Mouse (Mus musculus) splenic B cell, adult 2 months (primary cell): ENCODE data around the gene Vps35l.

Source experiments
- DNase-seq: peaks from one replicate; pipeline ENCODE4 v3.0.0-alpha.2; 2011; ENCODE audit warnings: low read depth, low spot score
- H3K27me3 ChIP-seq: 2 replicates; pipeline ENCODE4 v1.6.1; 2012; ENCODE audit warnings: mild to moderate bottlenecking, low read length, moderate library complexity, mixed read lengths; ENCODE audit not compliant: control insufficient read depth, poor library complexity, insufficient read depth, severe bottlenecking
- H3K36me3 ChIP-seq: 2 replicates; pipeline ENCODE4 v1.6.1; 2012; ENCODE audit warnings: mild to moderate bottlenecking, low read length, moderate library complexity, mixed read lengths; ENCODE audit not compliant: control insufficient read depth, poor library complexity, insufficient read depth, severe bottlenecking

Gene Vps35l

GRCm38 (mm10) chr7:118755756-118756155 is 15.7 kb downstream of the Vps35l start:
- Histone ChIP-seq H3K27me3 (no peaks in the 10 kb centered on the region), H3K36me3 (peaks cover 7% of the 10 kb centered on the region; the same call in 1 of the 2 replicates)
- DNase-seq: no peak

- DNase-seq: no peak
- Histone ChIP-seq H3K36me3 (peaks cover 7% of the 10 kb centered on the region; the same call in 1 of the 2 replicates), H3K27me3 (no peaks in the 10 kb centered on the region)
Measured at GRCm38 (mm10) chr7:118756490-118757265, 16.7 kb downstream of the Vps35l start.

GRCm38 (mm10) chr7:118758369-118758768 is 18.3 kb downstream of the Vps35l start:
- Histone ChIP-seq H3K36me3 (peaks cover 7% of the 10 kb centered on the region; the same call in 1 of the 2 replicates), H3K27me3 (no peaks in the 10 kb centered on the region)
- DNase-seq: no peak

- no peak for DNase-seq
- Histone ChIP-seq H3K27me3 (no peaks in the 10 kb centered on the region), H3K36me3 (peaks cover 5% of the 10 kb centered on the region; the same call in 1 of the 2 replicates)
Measured at GRCm38 (mm10) chr7:118759372-118759771, 19.3 kb downstream of the Vps35l start.

- Histone ChIP-seq H3K36me3 (peaks cover 3% of the 10 kb centered on the region; the same call in 1 of the 2 replicates), H3K27me3 (no peaks in the 10 kb centered on the region)
- no peak for DNase-seq
Measured at GRCm38 (mm10) chr7:118763939-118764338, 23.9 kb downstream of the Vps35l start.

GRCm38 (mm10) chr7:118764725-118765124 is 24.7 kb downstream of the Vps35l start:
- no peak for DNase-seq
- peaks cover 3% of the 10 kb centered on the region; the same call in 1 of the 2 replicates for H3K36me3 ChIP-seq

GRCm38 (mm10) chr7:118765604-118766003 is 25.6 kb downstream of the Vps35l start:
- Histone ChIP-seq H3K36me3 (peaks cover 1% of the 10 kb centered on the region; the same call in 1 of the 2 replicates), H3K27me3 (no peaks in the 10 kb centered on the region)
- DNase-seq: no peak

More at GRCm38 (mm10) chr7:118764725-118765124, 24.7 kb downstream of the Vps35l start:
- H3K27me3 ChIP-seq: no peaks in the 10 kb centered on the region

- DNase-seq: peak; percentile 90
- H3K36me3 ChIP-seq: no peaks in the 10 kb centered on the region; the same call in 1 of the 2 replicates
- H3K27me3 ChIP-seq: no peaks in the 10 kb centered on the region
Measured at GRCm38 (mm10) chr7:118766119-118766833, 26.2 kb downstream of the Vps35l start.

GRCm38 (mm10) chr7:118766834-118767224 is 26.8 kb downstream of the Vps35l start:
- H3K36me3 ChIP-seq: no peaks in the 10 kb centered on the region; the same call in 1 of the 2 replicates
- H3K27me3 ChIP-seq: no peaks in the 10 kb centered on the region
- no peak for DNase-seq

- Histone ChIP-seq H3K27me3 (no peaks in the 10 kb centered on the region), H3K36me3 (no peaks in the 10 kb centered on the region; the same call in 1 of the 2 replicates)
- DNase-seq: no peak
Measured at GRCm38 (mm10) chr7:118769208-118769607, 29.2 kb downstream of the Vps35l start.

- no peaks in the 10 kb centered on the region; the same call in 1 of the 2 replicates for H3K36me3 ChIP-seq
- no peak for DNase-seq
- H3K27me3 ChIP-seq: no peaks in the 10 kb centered on the region
Measured at GRCm38 (mm10) chr7:118769655-118770054, 29.6 kb downstream of the Vps35l start.

GRCm38 (mm10) chr7:118773027-118773426 is 33.0 kb downstream of the Vps35l start:
- H3K27me3 ChIP-seq: no peaks in the 10 kb centered on the region

GRCm38 (mm10) chr7:118775991-118776390 is 36.0 kb downstream of the Vps35l start:
- no peak for DNase-seq
- H3K27me3 ChIP-seq: no peaks in the 10 kb centered on the region
- H3K36me3 ChIP-seq: no peaks in the 10 kb centered on the region; the same call in 1 of the 2 replicates

More at GRCm38 (mm10) chr7:118773027-118773426, 33.0 kb downstream of the Vps35l start:
- DNase-seq: no peak
- no peaks in the 10 kb centered on the region; the same call in 1 of the 2 replicates for H3K36me3 ChIP-seq

GRCm38 (mm10) chr7:118776491-118776890 is 36.5 kb downstream of the Vps35l start:
- Histone ChIP-seq H3K36me3 (no peaks in the 10 kb centered on the region; the same call in 1 of the 2 replicates), H3K27me3 (no peaks in the 10 kb centered on the region)
- DNase-seq: peak; percentile 27
